Mouse (Mus musculus): Measurements from ENCODE around the gene Inafm2. TPM values are rescaled to one million over a fixed set of nuclear protein-coding genes. Genes with fewer than 3 reads are reported as not detected.

Gene Inafm2
- polyA plus RNA-seq, 1 experiment from 2014 or later: 27.2 TPM

DNA sequence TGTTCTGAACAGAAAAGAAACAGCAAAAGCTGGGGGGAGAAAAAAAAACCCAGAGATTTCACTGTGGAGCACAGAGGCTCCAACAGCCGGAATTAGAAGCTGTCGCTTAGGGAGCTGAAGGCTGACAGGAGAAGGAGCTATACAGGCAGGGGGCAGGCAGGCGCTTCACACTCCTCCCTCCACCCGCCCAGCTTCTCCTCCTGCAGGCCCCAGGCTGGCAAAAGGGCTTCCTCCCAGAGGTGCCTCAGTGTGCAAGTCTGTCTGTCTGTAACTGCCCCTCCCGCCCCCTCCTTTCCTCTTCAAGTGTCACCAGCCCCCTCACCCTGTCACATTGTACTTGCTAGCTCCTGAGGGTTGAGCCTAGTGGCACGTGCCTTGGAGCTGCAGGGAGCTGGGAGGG lies 39.1 kb upstream of the Inafm2 start:
- 5% methylated on average over 6 of the region's 6 CpGs for WGBS
- H3K36me3 ChIP-seq: no peaks in the 10 kb centered on the region
- peaks cover 38% of the 10 kb centered on the region for H3K4me1 ChIP-seq
- no peak overlapping the region for H3K4me2 ChIP-seq (replicated peaks)
- no peak overlapping the region for H3K4me3 ChIP-seq
- no peak overlapping the region for H3K27ac ChIP-seq (replicated peaks)
- H3K27me3 ChIP-seq: peaks cover 74% of the 10 kb centered on the region
- H3K9ac ChIP-seq (replicated peaks): no peak overlapping the region
- no peaks in the 10 kb centered on the region for H3K9me3 ChIP-seq
- ATAC-seq (replicated peaks): no peak

GRCm38 (mm10) chr2:118708472-118708871 lies 37.1 kb upstream of the Inafm2 start:
- Histone ChIP-seq H3K9ac (replicated peaks) (no peak overlapping the region), H3K4me2 (replicated peaks) (no peak overlapping the region), H3K9me3 (no peaks in the 10 kb centered on the region), H3K4me1 (peaks cover 33% of the 10 kb centered on the region), H3K27me3 (peaks cover 64% of the 10 kb centered on the region), H3K36me3 (no peaks in the 10 kb centered on the region), H3K4me3 (no peak overlapping the region), H3K27ac (replicated peaks) (no peak overlapping the region)
- ATAC-seq (replicated peaks): no peak
- WGBS: 70% methylated on average over 4 of the region's 4 CpGs

GRCm38 (mm10) chr2:118709655-118710221 lies 35.8 kb upstream of the Inafm2 start:
- no peak for ATAC-seq (replicated peaks)
- H3K4me3 ChIP-seq: no peak overlapping the region
- H3K27me3 ChIP-seq: peaks cover 52% of the 10 kb centered on the region
- peaks cover 30% of the 10 kb centered on the region for H3K4me1 ChIP-seq
- H3K4me2 ChIP-seq (replicated peaks): no peak overlapping the region
- WGBS: 47% methylated on average over 4 of the region's 4 CpGs
- H3K27ac ChIP-seq (replicated peaks): no peak overlapping the region
- H3K36me3 ChIP-seq: no peaks in the 10 kb centered on the region
- H3K9me3 ChIP-seq: no peaks in the 10 kb centered on the region
- H3K9ac ChIP-seq (replicated peaks): no peak overlapping the region

DNA sequence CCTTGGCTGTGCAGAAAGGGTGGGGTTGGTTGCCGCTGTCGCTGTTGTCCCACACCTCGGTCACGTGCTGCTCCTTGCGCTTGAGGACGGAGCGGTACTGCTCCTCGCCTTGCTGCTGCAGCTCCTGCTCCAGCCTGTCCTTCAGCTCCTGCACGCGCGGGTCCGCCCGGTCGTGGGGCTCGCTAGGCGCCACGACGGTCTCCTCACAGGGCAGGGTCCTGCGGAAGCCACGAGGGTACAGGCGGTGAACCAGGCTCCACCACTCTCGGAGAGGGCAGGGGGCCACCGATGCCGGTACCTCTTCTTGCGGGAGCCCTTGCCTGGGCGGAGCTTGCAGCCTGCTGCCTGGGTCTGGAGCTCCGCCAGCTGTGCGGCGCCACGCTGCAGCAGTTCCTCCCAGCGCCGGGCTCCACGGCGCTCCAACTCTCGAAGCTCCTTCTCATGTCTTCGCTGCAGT lies 34.5 kb upstream of the Inafm2 start:
- Histone ChIP-seq H3K4me3 (peak overlapping the region; percentile 49), H3K27me3 (peaks cover 38% of the 10 kb centered on the region), H3K4me1 (peaks cover 34% of the 10 kb centered on the region), H3K27ac (replicated peaks) (no peak overlapping the region), H3K9me3 (no peaks in the 10 kb centered on the region), H3K36me3 (no peaks in the 10 kb centered on the region), H3K9ac (replicated peaks) (peak overlapping the region; percentile 49), H3K4me2 (replicated peaks) (peak overlapping the region; percentile 98)
- under 1% methylated on average over 36 of the region's 36 CpGs for WGBS
- ATAC-seq (replicated peaks): peak; percentile 73

GRCm38 (mm10) chr2:118713631-118714030 lies 31.9 kb upstream of the Inafm2 start:
- no peak for ATAC-seq (replicated peaks)
- Histone ChIP-seq H3K27ac (replicated peaks) (no peak overlapping the region), H3K9me3 (no peaks in the 10 kb centered on the region), H3K36me3 (no peaks in the 10 kb centered on the region), H3K4me2 (replicated peaks) (no peak overlapping the region), H3K4me1 (peaks cover 34% of the 10 kb centered on the region), H3K9ac (replicated peaks) (no peak overlapping the region), H3K4me3 (no peak overlapping the region), H3K27me3 (peaks cover 18% of the 10 kb centered on the region)
- WGBS: 89% methylated on average over 6 of the region's 6 CpGs

GRCm38 (mm10) chr2:118714230-118714629 lies 31.3 kb upstream of the Inafm2 start:
- peak; percentile 63 for ATAC-seq (replicated peaks)
- 33% methylated on average over 4 of the region's 4 CpGs for WGBS
- peak overlapping the region; percentile 60; the same call in 1 of the 2 replicates for H3K27ac ChIP-seq (replicated peaks)
- no peak overlapping the region for H3K4me2 ChIP-seq (replicated peaks)
- H3K36me3 ChIP-seq: no peaks in the 10 kb centered on the region
- H3K4me3 ChIP-seq: no peak overlapping the region
- peaks cover 34% of the 10 kb centered on the region for H3K4me1 ChIP-seq
- H3K9me3 ChIP-seq: no peaks in the 10 kb centered on the region
- peaks cover 17% of the 10 kb centered on the region for H3K27me3 ChIP-seq
- no peak overlapping the region for H3K9ac ChIP-seq (replicated peaks)

- Histone ChIP-seq H3K9ac (replicated peaks) (no peak overlapping the region), H3K4me3 (no peak overlapping the region), H3K4me1 (peaks cover 20% of the 10 kb centered on the region), H3K9me3 (no peaks in the 10 kb centered on the region), H3K27ac (replicated peaks) (no peak overlapping the region), H3K27me3 (peaks cover 8% of the 10 kb centered on the region; the same call in 1 of the 2 replicates), H3K4me2 (replicated peaks) (no peak overlapping the region), H3K36me3 (no peaks in the 10 kb centered on the region)
- ATAC-seq (replicated peaks): no peak
- 89% methylated on average over 5 of the region's 5 CpGs for WGBS
Observed at GRCm38 (mm10) chr2:118716677-118717076, 28.9 kb upstream of the Inafm2 start.

GRCm38 (mm10) chr2:118723693-118724486 lies 21.7 kb upstream of the Inafm2 start:
- WGBS: 87% methylated on average over 15 of the region's 15 CpGs

DNA sequence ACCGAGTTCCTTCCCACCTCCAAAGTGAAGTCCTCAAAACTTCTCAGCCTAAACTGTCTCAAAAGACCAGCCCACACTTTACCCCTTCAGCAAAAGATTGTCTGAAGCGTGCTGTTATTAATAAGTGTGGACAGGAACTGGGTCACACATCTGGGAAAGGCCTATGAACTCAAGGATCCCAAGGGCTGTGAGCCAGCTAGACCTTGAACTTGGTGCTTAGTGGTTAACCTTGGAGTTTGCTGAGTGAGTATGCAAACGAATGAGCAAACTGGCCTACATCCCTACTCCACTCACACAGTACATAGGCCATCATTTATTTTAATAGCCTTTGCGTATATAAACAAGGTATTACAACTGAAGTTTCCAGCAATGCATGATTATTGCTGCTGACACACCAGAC lies 20.0 kb upstream of the Inafm2 start:
- no peaks in the 10 kb centered on the region for H3K36me3 ChIP-seq
- H3K4me3 ChIP-seq: no peak overlapping the region
- 88% methylated on average over 4 of the region's 4 CpGs for WGBS
- ATAC-seq (replicated peaks): no peak
- no peaks in the 10 kb centered on the region for H3K9me3 ChIP-seq
- no peak overlapping the region for H3K9ac ChIP-seq (replicated peaks)
- no peaks in the 10 kb centered on the region for H3K27me3 ChIP-seq
- H3K4me2 ChIP-seq (replicated peaks): no peak overlapping the region
- peaks cover 9% of the 10 kb centered on the region; the same call in 1 of the 2 replicates for H3K4me1 ChIP-seq
- H3K27ac ChIP-seq (replicated peaks): no peak overlapping the region

More at GRCm38 (mm10) chr2:118723693-118724486, 21.7 kb upstream of the Inafm2 start:
- no peaks in the 10 kb centered on the region for H3K27me3 ChIP-seq
- no peak overlapping the region for H3K27ac ChIP-seq (replicated peaks)
- no peak overlapping the region for H3K4me3 ChIP-seq
- H3K9me3 ChIP-seq: no peaks in the 10 kb centered on the region
- ATAC-seq (replicated peaks): no peak
- no peak overlapping the region for H3K9ac ChIP-seq (replicated peaks)
- no peaks in the 10 kb centered on the region for H3K36me3 ChIP-seq
- H3K4me2 ChIP-seq (replicated peaks): no peak overlapping the region
- H3K4me1 ChIP-seq: 0 out of 2 replicates have a peak, but pooled peaks cover 3% of the 10 kb centered on the region

DNA sequence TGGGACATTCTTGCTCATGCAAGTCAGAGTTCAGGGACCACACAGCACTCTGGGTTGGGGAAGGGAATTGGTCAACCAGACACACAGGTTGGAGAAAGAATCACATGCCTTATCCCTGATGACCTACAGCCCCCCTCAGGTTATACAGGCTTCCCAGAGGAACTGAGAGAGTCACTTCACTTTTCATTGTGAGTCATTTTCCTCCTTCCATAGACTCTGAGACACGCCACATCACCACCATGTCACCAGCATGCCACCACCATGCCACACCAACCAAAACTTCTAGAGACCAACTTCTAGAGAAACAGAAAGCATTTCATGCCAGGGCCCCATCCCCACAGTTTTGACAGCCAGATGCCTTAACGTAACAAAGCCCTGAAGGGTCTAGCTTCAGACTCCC lies 18.7 kb upstream of the Inafm2 start:
- Histone ChIP-seq H3K36me3 (no peaks in the 10 kb centered on the region), H3K4me2 (replicated peaks) (no peak overlapping the region), H3K9ac (replicated peaks) (no peak overlapping the region), H3K9me3 (no peaks in the 10 kb centered on the region), H3K27ac (replicated peaks) (no peak overlapping the region), H3K4me1 (peaks cover 14% of the 10 kb centered on the region; the same call in 1 of the 2 replicates), H3K4me3 (no peak overlapping the region), H3K27me3 (no peaks in the 10 kb centered on the region)
- 80% methylated on average over 2 of the region's 2 CpGs for WGBS
- no peak for ATAC-seq (replicated peaks)

GRCm38 (mm10) chr2:118727911-118728310 lies 17.6 kb upstream of the Inafm2 start:
- ATAC-seq (replicated peaks): no peak

DNA sequence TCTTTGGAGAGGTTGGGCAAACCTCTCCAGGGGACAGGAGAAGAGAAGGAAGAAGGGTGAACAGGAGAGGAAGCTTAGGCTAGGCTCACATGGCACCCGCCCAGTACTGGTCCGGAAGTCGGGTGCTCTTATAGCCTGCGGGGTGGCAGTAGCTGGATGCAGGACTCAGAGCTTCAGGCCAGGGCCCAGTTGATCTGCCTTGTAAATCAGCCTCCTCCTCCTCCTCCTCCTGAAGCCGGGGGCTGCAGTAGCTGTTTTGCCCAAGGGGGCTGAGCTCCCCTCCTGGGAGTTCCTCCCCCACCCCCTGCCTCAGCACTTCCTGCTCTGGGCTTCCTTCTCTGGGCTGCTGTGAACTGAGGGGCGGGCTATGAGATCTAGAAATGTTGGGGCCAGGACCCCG lies 17.2 kb upstream of the Inafm2 start, which contains the start of gene Plcb2:
Gene Plcb2, minus strand, starts transcription at position 102 of the 400 bp plus-strand sequence.
- H3K9ac ChIP-seq (replicated peaks): no peak within 1 kb of the TSS
- no peaks in the 10 kb centered on the region for H3K9me3 ChIP-seq
- WGBS: 26% methylated on average over 7 of the region's 7 CpGs
- H3K4me3 ChIP-seq: no peak within 1 kb of the TSS
- no peak within 1 kb of the TSS for H3K4me2 ChIP-seq (replicated peaks)
- H3K4me1 ChIP-seq: peaks cover 19% of the 10 kb centered on the region
- no peaks in the 10 kb centered on the region for H3K36me3 ChIP-seq
- no peak within 1 kb of the TSS for H3K27ac ChIP-seq (replicated peaks)
- no peak for ATAC-seq (replicated peaks)
- H3K27me3 ChIP-seq: no peaks in the 10 kb centered on the region

More at GRCm38 (mm10) chr2:118727911-118728310, 17.6 kb upstream of the Inafm2 start:
- H3K36me3 ChIP-seq: no peaks in the 10 kb centered on the region
- peaks cover 15% of the 10 kb centered on the region for H3K4me1 ChIP-seq
- H3K4me3 ChIP-seq: no peak overlapping the region
- 27% methylated on average over 9 of the region's 9 CpGs for WGBS
- H3K27me3 ChIP-seq: no peaks in the 10 kb centered on the region
- no peak overlapping the region for H3K9ac ChIP-seq (replicated peaks)
- H3K4me2 ChIP-seq (replicated peaks): no peak overlapping the region
- no peaks in the 10 kb centered on the region for H3K9me3 ChIP-seq
- no peak overlapping the region for H3K27ac ChIP-seq (replicated peaks)
